Mouse (Mus musculus) liver, adult 2 months (tissue): ENCODE measurements at regions not wholly inside any gene's neighbourhood (a gene's known extent, or its start where the extent isn't known, plus 50 kb on each side); places are given as distances from the start of the nearest gene placed in this dataset.

Source experiments
- DNase-seq: peaks from one replicate; pipeline ENCODE4 v3.0.0-alpha.2; 2011; ENCODE audit warnings: low read depth, low spot score; ENCODE audit errors: extremely low read depth
- H3K27ac ChIP-seq: fragments of 200-500 bp; replicated peaks from 2 replicates; pipeline ENCODE4 v1.5.1; 2012; ENCODE audit warnings: low read depth, mild to moderate bottlenecking, control low read depth, inconsistent platforms, low read length; ENCODE audit not compliant: insufficient read depth
- H3K27me3 ChIP-seq: fragments of 200-500 bp; 2 replicates; pipeline ENCODE4 v1.6.1; 2012; ENCODE audit warnings: mild to moderate bottlenecking, moderate library complexity, low read length, inconsistent platforms; ENCODE audit not compliant: control insufficient read depth, insufficient read depth
- H3K36me3 ChIP-seq: fragments of 200-500 bp; 2 replicates; pipeline ENCODE4 v1.6.1; 2012; ENCODE audit warnings: low read length, inconsistent platforms; ENCODE audit not compliant: control insufficient read depth, insufficient read depth
- H3K4me1 ChIP-seq: fragments of 200-500 bp; 2 replicates; pipeline ENCODE4 v1.6.1; 2011; ENCODE audit warnings: low read length; ENCODE audit not compliant: control insufficient read depth, insufficient read depth
- H3K4me3 ChIP-seq: fragments of 200-500 bp; 2 replicates; pipeline ENCODE4 v1.5.1; 2011; ENCODE audit warnings: low read depth, mild to moderate bottlenecking, control low read depth, low read length, moderate library complexity; ENCODE audit not compliant: insufficient read depth
- H3K79me2 ChIP-seq: fragments of 200-500 bp; 2 replicates; pipeline ENCODE4 v1.6.1; 2012; ENCODE audit warnings: inconsistent platforms, mild to moderate bottlenecking, low read length, moderate library complexity; ENCODE audit not compliant: control insufficient read depth, insufficient read depth
- H3K9ac ChIP-seq: fragments of 200-500 bp; 2 replicates; pipeline ENCODE4 v1.6.1; 2012; ENCODE audit warnings: low read depth, mild to moderate bottlenecking, control low read depth, inconsistent platforms, low read length
- CTCF ChIP-seq: fragments of 200-500 bp; IDR thresholded peaks from 2 replicates; pipeline ENCODE4 v1.5.1; 2011; ENCODE audit warnings: low read depth, low read length, control low read depth
- POLR2A ChIP-seq: fragments of 200-500 bp; IDR thresholded peaks from 2 replicates; pipeline ENCODE4 v1.6.1; 2011; ENCODE audit warnings: low read length, control low read depth; ENCODE audit not compliant: insufficient read depth; ENCODE audit errors: extremely low read depth
- WGBS: fragments of 180-500 bp; shearing (Covaris S2); methylation state at CpG from one replicate; pipeline ENCODE4 v1.1.7; 2018; 5-methylcytosine and 5-hydroxymethylcytosine counted together

- Histone ChIP-seq H3K4me3 (no peak overlapping the region), H3K4me1 (no peaks in the 10 kb centered on the region), H3K36me3 (no peaks in the 10 kb centered on the region), H3K27ac (no peak overlapping the region), H3K79me2 (no peaks in the 10 kb centered on the region), H3K9ac (no peak overlapping the region), H3K27me3 (no peaks in the 10 kb centered on the region)
- WGBS, result 89% methylated on average over 13 of the region's 13 CpGs
- no peak for TF ChIP-seq CTCF
- TF ChIP-seq POLR2A, result no peak
- DNase-seq, result no peak
Observed at GRCm38 (mm10) chr11:19826481-19827185, 97.5 kb upstream of the Spred2 start.

- WGBS, result 79% methylated on average over 11 of the region's 11 CpGs
- Histone ChIP-seq H3K4me1 (no peaks in the 10 kb centered on the region), H3K27ac (no peak overlapping the region), H3K9ac (no peak overlapping the region), H3K36me3 (no peaks in the 10 kb centered on the region), H3K27me3 (no peaks in the 10 kb centered on the region), H3K79me2 (no peaks in the 10 kb centered on the region), H3K4me3 (no peak overlapping the region)
- DNase-seq, result no peak
- TF ChIP-seq CTCF (no peak), POLR2A (no peak)
Observed at GRCm38 (mm10) chr11:19827996-19828395, 96.2 kb upstream of the Spred2 start.

GRCm38 (mm10) chr11:19828959-19829401 lies 95.2 kb upstream of the Spred2 start:
- no peak for TF ChIP-seq POLR2A
- no peak for TF ChIP-seq CTCF

GRCm38 (mm10) chr11:19829564-19830279 lies 94.5 kb upstream of the Spred2 start:
- 55% methylated on average over 9 of the region's 9 CpGs for WGBS
- H3K27me3 ChIP-seq, result no peaks in the 10 kb centered on the region
- H3K79me2 ChIP-seq, result no peaks in the 10 kb centered on the region
- TF ChIP-seq CTCF (no peak), POLR2A (no peak)
- H3K4me1 ChIP-seq, result no peaks in the 10 kb centered on the region
- H3K36me3 ChIP-seq, result no peaks in the 10 kb centered on the region
- H3K4me3 ChIP-seq, result no peak overlapping the region
- no peak for DNase-seq
- no peak overlapping the region for H3K9ac ChIP-seq
- H3K27ac ChIP-seq, result no peak overlapping the region

More at GRCm38 (mm10) chr11:19828959-19829401, 95.2 kb upstream of the Spred2 start:
- Histone ChIP-seq H3K27ac (no peak overlapping the region), H3K36me3 (no peaks in the 10 kb centered on the region), H3K4me1 (no peaks in the 10 kb centered on the region), H3K27me3 (no peaks in the 10 kb centered on the region), H3K9ac (no peak overlapping the region), H3K79me2 (no peaks in the 10 kb centered on the region), H3K4me3 (no peak overlapping the region)
- DNase-seq, result no peak
- 61% methylated on average over 8 of the region's 8 CpGs for WGBS

GRCm38 (mm10) chr11:19830280-19831062 lies 93.7 kb upstream of the Spred2 start:
- H3K27me3 ChIP-seq, result no peaks in the 10 kb centered on the region
- no peak overlapping the region for H3K27ac ChIP-seq
- H3K4me1 ChIP-seq, result no peaks in the 10 kb centered on the region
- WGBS, result 18% methylated on average over 18 of the region's 18 CpGs
- no peaks in the 10 kb centered on the region for H3K36me3 ChIP-seq
- no peak overlapping the region for H3K4me3 ChIP-seq
- H3K9ac ChIP-seq, result no peak overlapping the region
- no peaks in the 10 kb centered on the region for H3K79me2 ChIP-seq
- peak; percentile 36 for DNase-seq
- TF ChIP-seq POLR2A (no peak), CTCF (peak; percentile 95)
